Mouse (Mus musculus): ENCODE results near the gene Cyth2.

- TF ChIP-seq CTCF (conservative IDR thresholded peaks at IDR 0.05 in 1 of 2, IDR thresholded peaks at IDR 0.05 in 1 of 2; ENCODE audit: low read depth in 2 of 2, low read length in 2 of 2) (no peak), POLR2A (IDR thresholded peaks at IDR 0.05; ENCODE audit: low read depth, low read length) (no peak), JUND (conservative IDR thresholded peaks at IDR 0.05; ENCODE audit: low read depth, low read length) (no peak), MAX (IDR thresholded peaks at IDR 0.05; ENCODE audit: low read length) (no peak), E2F4 (IDR thresholded peaks at IDR 0.05; ENCODE audit: insufficient replicate concordance, low read depth, low read length) (no peak)
These were observed 19.5 kb upstream of the Cyth2 start for GRCm38 (mm10) chr7:45833924-45834323.

Measured in CH12.LX (cell line).